Mouse (Mus musculus): ENCODE measurements at regions not wholly inside any gene's neighbourhood (a gene's known extent, or its start where the extent isn't known, plus 50 kb on each side); places are given as distances from the start of the nearest gene placed in this dataset.
"Not testable (repeated sequence)": the region's sequence is repeated elsewhere in the genome, so short reads cannot be mapped to it uniquely, and the experiment has no call there.

DNA sequence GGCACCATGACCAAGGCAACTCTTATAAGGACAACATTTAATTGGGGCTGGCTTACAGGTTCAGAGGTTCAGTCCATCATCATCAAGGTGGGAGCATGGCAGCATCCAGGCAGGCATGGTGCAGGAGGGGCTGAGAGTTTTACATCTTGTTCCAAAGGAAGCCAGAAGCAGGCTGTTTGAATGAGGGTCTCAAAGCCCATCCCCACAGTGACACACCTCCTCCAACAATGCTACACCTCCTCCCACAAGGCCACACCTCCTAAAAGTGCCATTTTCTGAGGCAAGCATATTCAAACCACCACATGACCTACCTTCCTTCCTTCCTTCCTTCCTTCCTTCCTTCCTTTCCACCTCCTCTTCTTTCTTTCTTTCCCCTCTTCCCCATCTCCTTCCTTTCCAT, 84.5 kb upstream of the Cpsf6 start:
- H3K9ac ChIP-seq (ENCODE audit: insufficient read depth, low read depth); H3K36me3 ChIP-seq (replicated peaks in 1 of 2; ENCODE audit: control insufficient read depth in 1 of 2, insufficient read depth in 1 of 2, low read length in 1 of 2); H3K4me3 ChIP-seq (replicated peaks in 1 of 3; ENCODE audit: low read depth in 2 of 3, low read length in 2 of 3, poor library complexity in 1 of 3); H3K4me2 ChIP-seq (ENCODE audit: insufficient read depth, low read depth, poor library complexity, severe bottlenecking); H3K27me3 ChIP-seq (replicated peaks); H3K79me2 ChIP-seq (replicated peaks; ENCODE audit: control insufficient read depth, extremely low read depth, insufficient read depth, poor library complexity, severe bottlenecking); H3K9me3 ChIP-seq (replicated peaks; ENCODE audit: low read length); dilution Hi-C loops (cut with MboI; ENCODE audit: extremely low pct_ligation_motif_present, extremely low pct_unique_long_range_greater_than_20kb, low sequenced_read_pairs); H3K27ac ChIP-seq (ENCODE audit: insufficient read depth, low read depth); DNase-seq (ENCODE audit: extremely low read depth): not testable (repeated sequence)
- peaks cover 0 to 15% of the 10 kb centered on the region in 2 experiments; a peak in 2 of 4 replicates for H3K4me1 ChIP-seq (ENCODE audit: control insufficient read depth in 1 of 2, insufficient read depth in 2 of 2)
- in situ Hi-C loops (cut with MboI; ENCODE audit: low pct_ligation_motif_present, low pct_unique_long_range_greater_than_20kb, low sequenced_read_pairs) = loop anchor here (5.0 kb wide), 1 partner anchor 213 kb away; no protein-coding TSS in a partner anchor

- dilution Hi-C loops (cut with MboI; ENCODE audit: extremely low pct_ligation_motif_present, extremely low pct_unique_long_range_greater_than_20kb, low sequenced_read_pairs) = no loop called here
- no peak for TF ChIP-seq CHD2 (IDR thresholded peaks at IDR 0.05; ENCODE audit: low read length)
- no peak for TF ChIP-seq MAX (IDR thresholded peaks at IDR 0.05; ENCODE audit: low read length)
- no peak for DNase-seq (ENCODE audit: extremely low read depth)
- Histone ChIP-seq H3K36me3 (replicated peaks in 1 of 2; ENCODE audit: control insufficient read depth in 1 of 2, insufficient read depth in 1 of 2, low read length in 1 of 2) (no peaks in the 10 kb centered on the region), H3K27ac (ENCODE audit: insufficient read depth, low read depth) (no peak overlapping the region), H3K4me2 (ENCODE audit: insufficient read depth, low read depth, poor library complexity, severe bottlenecking) (no peak overlapping the region), H3K27me3 (replicated peaks) (no peaks in the 10 kb centered on the region), H3K4me1 (ENCODE audit: control insufficient read depth in 1 of 2, insufficient read depth in 2 of 2) (peaks cover 0 to 15% of the 10 kb centered on the region in 2 experiments; a peak in 2 of 4 replicates), H3K9ac (ENCODE audit: insufficient read depth, low read depth) (no peak overlapping the region), H3K4me3 (replicated peaks in 1 of 3; ENCODE audit: low read depth in 2 of 3, low read length in 2 of 3, poor library complexity in 1 of 3) (no peak overlapping the region), H3K79me2 (replicated peaks; ENCODE audit: control insufficient read depth, extremely low read depth, insufficient read depth, poor library complexity, severe bottlenecking) (no peaks in the 10 kb centered on the region), H3K9me3 (replicated peaks; ENCODE audit: low read length) (no peaks in the 10 kb centered on the region)
- in situ Hi-C loops (cut with MboI; ENCODE audit: low pct_ligation_motif_present, low pct_unique_long_range_greater_than_20kb, low sequenced_read_pairs) = loop anchor here (5.0 kb wide), 1 partner anchor 214 kb away; no protein-coding TSS in a partner anchor
Observed at GRCm38 (mm10) chr10:117463636-117464035, 83.8 kb upstream of the Cpsf6 start.

DNA sequence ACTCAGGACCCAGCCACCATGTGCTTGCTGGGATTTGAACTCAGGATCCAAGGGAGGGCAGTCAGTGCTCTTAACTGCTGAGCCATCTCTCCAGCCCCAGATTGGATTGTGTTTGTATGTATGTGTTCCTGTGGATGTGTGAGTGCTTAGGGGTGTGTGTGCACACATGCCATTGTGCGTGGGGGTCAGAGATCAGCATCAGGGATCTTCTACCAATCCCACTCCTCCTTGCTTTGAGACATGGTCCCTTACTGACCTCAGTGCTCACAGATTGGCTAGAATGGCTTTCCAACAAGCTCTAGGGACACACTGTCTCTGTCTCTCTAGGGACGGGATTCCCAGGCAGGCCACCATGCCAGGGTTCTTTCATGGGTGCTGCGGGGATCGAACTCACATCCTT, 83.1 kb upstream of the Cpsf6 start:
- dilution Hi-C loops (cut with MboI; ENCODE audit: extremely low pct_ligation_motif_present, extremely low pct_unique_long_range_greater_than_20kb, low sequenced_read_pairs) = no loop called here
- TF ChIP-seq MXI1 (IDR thresholded peaks at IDR 0.05; ENCODE audit: low read depth, low read length) = no peak
- no peak for TF ChIP-seq RAD21 (IDR thresholded peaks at IDR 0.05; ENCODE audit: low read depth, low read length)
- TF ChIP-seq PAX5 (IDR thresholded peaks at IDR 0.05; ENCODE audit: low read length) = no peak
- no peak for TF ChIP-seq UBTF (IDR thresholded peaks at IDR 0.05; ENCODE audit: low read depth, low read length)
- TF ChIP-seq ETS1 (conservative IDR thresholded peaks at IDR 0.05; ENCODE audit: low read depth, low read length) = no peak
- TF ChIP-seq E2F4 (IDR thresholded peaks at IDR 0.05; ENCODE audit: insufficient replicate concordance, low read depth, low read length) = no peak
- no peak for TF ChIP-seq KAT2A (IDR thresholded peaks at IDR 0.05; ENCODE audit: insufficient replicate concordance, low read length)

More for the DNA sequence above, 83.1 kb upstream of the Cpsf6 start:
- no peak overlapping the region for H3K4me3 ChIP-seq (replicated peaks in 1 of 3; ENCODE audit: low read depth in 2 of 3, low read length in 2 of 3, poor library complexity in 1 of 3)
- no peak for DNase-seq (ENCODE audit: extremely low read depth)
- H3K36me3 ChIP-seq (replicated peaks in 1 of 2; ENCODE audit: control insufficient read depth in 1 of 2, insufficient read depth in 1 of 2, low read length in 1 of 2) = no peaks in the 10 kb centered on the region
- no peaks in the 10 kb centered on the region for H3K79me2 ChIP-seq (replicated peaks; ENCODE audit: control insufficient read depth, extremely low read depth, insufficient read depth, poor library complexity, severe bottlenecking)
- no peak overlapping the region for H3K4me2 ChIP-seq (ENCODE audit: insufficient read depth, low read depth, poor library complexity, severe bottlenecking)
- no peaks in the 10 kb centered on the region for H3K27me3 ChIP-seq (replicated peaks)
- H3K9me3 ChIP-seq (replicated peaks; ENCODE audit: low read length) = no peaks in the 10 kb centered on the region
- in situ Hi-C loops (cut with MboI; ENCODE audit: low pct_ligation_motif_present, low pct_unique_long_range_greater_than_20kb, low sequenced_read_pairs) = loop anchor here (5.0 kb wide), 1 partner anchor 214 kb away; no protein-coding TSS in a partner anchor
- no peak overlapping the region for H3K27ac ChIP-seq (ENCODE audit: insufficient read depth, low read depth)
- H3K9ac ChIP-seq (ENCODE audit: insufficient read depth, low read depth) = no peak overlapping the region
- H3K4me1 ChIP-seq (ENCODE audit: control insufficient read depth in 1 of 2, insufficient read depth in 2 of 2) = peaks cover 0 to 15% of the 10 kb centered on the region in 2 experiments; a peak in 2 of 4 replicates

Data from CH12.LX (cell line).